Mouse (Mus musculus) Patski (cell line): ENCODE results near the gene Zdhhc3. TPM values are rescaled to one million over a fixed set of nuclear protein-coding genes. Genes with fewer than 3 reads are reported as not detected.

Source experiments
- ATAC-seq: fragments of 100-300 bp; one replicate; pipeline ENCODE4 v1.8.0; 2021
- CTCF ChIA-PET: fragments of 350-600 bp; sonication (Branson Sonifier 250); formaldehyde crosslinking; loops from one replicate; lab custom pipeline; 2022; ENCODE audit warnings: inconsistent platforms; lab: Charles Lee
- POLR2A ChIA-PET: fragments of 350-600 bp; sonication (Branson Sonifier 250); formaldehyde crosslinking; loops from one replicate; lab custom pipeline; 2022; ENCODE audit warnings: antibody characterized with exemption, inconsistent platforms; lab: Charles Lee
- DNase-seq: peaks from one replicate; pipeline ENCODE4 v3.0.0-alpha.2; 2011; ENCODE audit warnings: low read depth, low spot score
- H3K27me3 ChIP-seq: fragments of 371-371 bp; one replicate; pipeline ENCODE4 v1.5.1; 2021
- CTCF ChIP-seq: fragments of 100-300 bp; IDR thresholded peaks from one replicate; pipeline ENCODE4 v1.5.1; 2021
- in situ Hi-C: fragments of 300-500 bp; cut with MboI; formaldehyde crosslinking; loops from 3 replicates; pipeline ENCODE4 v1.11.1; 2018; ENCODE audit warnings: low pct_unique_long_range_greater_than_20kb, mixed read lengths
- polyA plus RNA-seq: library from polyadenylated mRNA; unstranded; gene quantifications from one replicate; pipeline ENCODE4 v1.2.3, GENCODE M21; 2021

The Zdhhc3 gene
- polyA plus RNA-seq, 1 experiment from 2014 or later = 48.3 TPM

GRCm38 (mm10) chr9:123031496-123032246 lies 81.3 kb downstream of the Zdhhc3 start:
- H3K27me3 ChIP-seq = peaks cover 3% of the 10 kb centered on the region
- ATAC-seq (no peak), DNase-seq (no peak)
- CTCF ChIA-PET = no interaction called here
- no peak for TF ChIP-seq CTCF
- POLR2A ChIA-PET = no interaction called here
- in situ Hi-C loops = no loop called here

GRCm38 (mm10) chr9:123024201-123024600 lies 88.8 kb downstream of the Zdhhc3 start:
- CTCF ChIA-PET = interaction anchor here (2.8 kb wide), 1 partner anchor 14 kb away, joined by 7 read pairs; no protein-coding TSS in a partner anchor
- POLR2A ChIA-PET = interaction anchor here (0.6 to 0.7 kb wide), 2 partner anchors 31 to 63 kb away, joined by 4 to 6 read pairs; no protein-coding TSS in a partner anchor

GRCm38 (mm10) chr9:123021636-123022379 lies 91.2 kb downstream of the Zdhhc3 start:
- ATAC-seq (no peak), DNase-seq (no peak)
- no peak for TF ChIP-seq CTCF
- CTCF ChIA-PET = interaction anchor here (0.8 to 2.8 kb wide), 2 partner anchors 16 to 64 kb away, joined by 3 to 7 read pairs; no protein-coding TSS in a partner anchor
- POLR2A ChIA-PET = interaction anchor here (0.5 to 0.9 kb wide), 3 partner anchors 17 to 428 kb away, joined by 3 to 4 read pairs (median 4); no protein-coding TSS in a partner anchor
- no peaks in the 10 kb centered on the region for H3K27me3 ChIP-seq
- in situ Hi-C loops = loop anchor here (5.0 kb wide), 1 partner anchor 90 kb away; the partner anchor contains the start of genes Exosc7 and Zdhhc3

More at GRCm38 (mm10) chr9:123024201-123024600, 88.8 kb downstream of the Zdhhc3 start:
- TF ChIP-seq CTCF = no peak
- peak; percentile 41 for DNase-seq
- peak; percentile 19 for ATAC-seq
- in situ Hi-C loops = loop anchor here (5.0 kb wide), 1 partner anchor 88 kb away; the partner anchor contains the start of genes Exosc7 and Zdhhc3
- no peaks in the 10 kb centered on the region for H3K27me3 ChIP-seq

- in situ Hi-C loops = loop anchor here (5.0 kb wide), 1 partner anchor 91 kb away; the partner anchor contains the start of genes Exosc7 and Zdhhc3
- H3K27me3 ChIP-seq = no peaks in the 10 kb centered on the region
- TF ChIP-seq CTCF = no peak
- ATAC-seq (peak; percentile 92), DNase-seq (peak; percentile 35)
- CTCF ChIA-PET = no interaction called here
- POLR2A ChIA-PET = interaction anchor here (0.9 kb wide), 1 partner anchor 16 kb away, joined by 3 read pairs; no protein-coding TSS in a partner anchor
These were observed 91.9 kb downstream of the Zdhhc3 start, which contains the start of gene Tmem42 for GRCm38 (mm10) chr9:123020995-123021631. Gene Tmem42 (plus strand): TSS chr9:123021326.

Other genes starting within 250 kb of the Zdhhc3 start
- gene Zfp445, start 247.2 kb downstream of the Zdhhc3 start, polyA plus RNA-seq = 53.2 TPM
- 5.3 TPM for gene Zkscan7, start 227.5 kb downstream of the Zdhhc3 start, polyA plus RNA-seq
- gene Zfp105, start 190.1 kb downstream of the Zdhhc3 start, polyA plus RNA-seq = 3.2 TPM
- gene 1110059G10Rik, start 162.2 kb downstream of the Zdhhc3 start, polyA plus RNA-seq = 18.6 TPM
- gene Kif15, start 162.2 kb downstream of the Zdhhc3 start, polyA plus RNA-seq = 14.0 TPM
- gene Tmem42, start 91.9 kb downstream of the Zdhhc3 start, polyA plus RNA-seq = 8.2 TPM
- gene Tgm4, start 78.5 kb downstream of the Zdhhc3 start, polyA plus RNA-seq = 0.74 TPM
- gene Exosc7, start within 50 bp of the Zdhhc3 start, polyA plus RNA-seq = 53.2 TPM
- not detected for gene Clec3b, start 37.7 kb upstream of the Zdhhc3 start, polyA plus RNA-seq
- gene Cdcp1, start 102.8 kb upstream of the Zdhhc3 start, polyA plus RNA-seq = not detected
- 5.1 TPM for gene Tmem158, start 147.6 kb upstream of the Zdhhc3 start, polyA plus RNA-seq